Mouse (Mus musculus) bone marrow macrophage, adult 2 months (primary cell): ENCODE results near the gene Dgka. TPM values are rescaled to one million over a fixed set of nuclear protein-coding genes. Genes with fewer than 3 reads are reported as not detected.

ENCODE experiments used
- H3K27ac ChIP-seq: 2 replicates; pipeline ENCODE4 v1.5.1; 2012; ENCODE audit warnings: low read depth, low read length; ENCODE audit not compliant: insufficient read depth
- H3K4me1 ChIP-seq: 2 replicates; pipeline ENCODE4 v1.6.1; 2012; ENCODE audit warnings: low read length; ENCODE audit not compliant: control insufficient read depth, insufficient read depth
- H3K4me3 ChIP-seq: 2 replicates; pipeline ENCODE4 v1.5.1; 2012; ENCODE audit warnings: mild to moderate bottlenecking, low read length, moderate library complexity; ENCODE audit not compliant: insufficient read depth
- CTCF ChIP-seq: IDR thresholded peaks from 2 replicates; pipeline ENCODE4 v1.5.1; 2012; ENCODE audit warnings: low read depth, mild to moderate bottlenecking, low read length, moderate library complexity
- POLR2A ChIP-seq: IDR thresholded peaks from 2 replicates; pipeline ENCODE4 v1.6.1; 2012; ENCODE audit warnings: mild to moderate bottlenecking, low read depth, low read length, borderline replicate concordance
- polyA plus RNA-seq: library from polyadenylated mRNA; stranded (reverse); fragments of >200 nt; gene quantifications from 2 replicates; pipeline ENCODE4 v1.2.4, GENCODE M21; 2012; ENCODE audit not compliant: missing spikeins, insufficient read depth, insufficient read length

Gene Dgka
- polyA plus RNA-seq, 1 experiment, result 29.6 TPM

DNA sequence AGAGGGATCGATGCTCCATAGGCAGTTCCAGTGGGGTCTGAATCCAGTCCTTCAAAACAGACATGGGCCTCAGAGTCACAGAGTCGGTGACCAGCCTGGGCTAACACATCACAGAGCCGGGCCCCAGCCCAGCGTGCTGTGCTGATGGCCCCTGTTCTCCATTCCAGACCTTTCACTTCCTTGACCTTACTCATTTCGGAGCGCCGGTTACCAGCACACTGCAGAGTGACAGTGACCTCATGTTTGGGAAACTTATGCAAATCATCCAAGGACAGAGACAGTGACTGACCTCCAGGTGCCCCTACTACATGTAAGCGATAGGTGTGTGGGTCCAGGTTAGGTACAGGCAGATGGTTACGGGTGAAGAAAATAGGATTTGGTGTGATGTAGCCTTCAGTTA lies 73.5 kb downstream of the Dgka start:
- no peak overlapping the region for H3K4me3 ChIP-seq
- H3K4me1 ChIP-seq, result peaks cover 4% of the 10 kb centered on the region
- no peak for TF ChIP-seq POLR2A
- no peak for TF ChIP-seq CTCF
- H3K27ac ChIP-seq, result no peak overlapping the region

Other genes with a start within 250 kb of the Dgka start
- gene Myl6b, start 246.2 kb downstream of the Dgka start, polyA plus RNA-seq, result 2.5 and 3.9 TPM in 2 replicates
- gene Esyt1, start 219.0 kb downstream of the Dgka start, polyA plus RNA-seq, result 179 and 197 TPM in 2 replicates
- 9.6 and 15.4 TPM in 2 replicates for gene Zc3h10, start 197.1 kb downstream of the Dgka start, polyA plus RNA-seq
- 2,460 and 2,819 TPM in 2 replicates for gene Rpl41, start 195.6 kb downstream of the Dgka start, polyA plus RNA-seq
- gene Pa2g4, start 178.9 kb downstream of the Dgka start, polyA plus RNA-seq, result 70.1 and 76.0 TPM in 2 replicates
- 2.2 and 2.6 TPM in 2 replicates for gene Erbb3, start 155.2 kb downstream of the Dgka start, polyA plus RNA-seq
- 886 and 996 TPM in 2 replicates for gene Rps26, start 118.1 kb downstream of the Dgka start, polyA plus RNA-seq
- not detected in 2 replicates for gene Ikzf4, start 98.9 kb downstream of the Dgka start, polyA plus RNA-seq
- 6.3 and 7.2 TPM in 2 replicates for gene Suox, start 70.8 kb downstream of the Dgka start, polyA plus RNA-seq
- gene Rab5b, start 48.6 kb downstream of the Dgka start, polyA plus RNA-seq, result 123 and 131 TPM in 2 replicates
- gene Pmel, start 40.7 kb downstream of the Dgka start, polyA plus RNA-seq, result 0.37 and 0.67 TPM in 2 replicates
- 47.0 and 53.0 TPM in 2 replicates for gene Cdk2, start 39.8 kb downstream of the Dgka start, polyA plus RNA-seq
- gene Pym1, start 3.0 kb upstream of the Dgka start, polyA plus RNA-seq, result 26.1 and 33.8 TPM in 2 replicates
- 26.8 and 28.3 TPM in 2 replicates for gene Mmp19, start 46.1 kb upstream of the Dgka start, polyA plus RNA-seq
- gene Dnajc14, start 59.2 kb upstream of the Dgka start, polyA plus RNA-seq, result 65.2 and 65.7 TPM in 2 replicates
- 14.3 and 18.0 TPM in 2 replicates for gene Tmem198b, start 59.5 kb upstream of the Dgka start, polyA plus RNA-seq
- gene Sarnp, start 72.5 kb upstream of the Dgka start, polyA plus RNA-seq, result 62.2 and 81.9 TPM in 2 replicates
- gene Ormdl2, start 76.8 kb upstream of the Dgka start, polyA plus RNA-seq, result 78.1 and 83.5 TPM in 2 replicates
- not detected in 2 replicates for gene Gdf11, start 146.9 kb upstream of the Dgka start, polyA plus RNA-seq
- gene Cd63, start 156.1 kb upstream of the Dgka start, polyA plus RNA-seq, result 751 and 791 TPM in 2 replicates
- 4.6 and 7.5 TPM in 2 replicates for gene Rdh5, start 178.0 kb upstream of the Dgka start, polyA plus RNA-seq
- gene Bloc1s1, start 179.2 kb upstream of the Dgka start, polyA plus RNA-seq, result 125 TPM in 2 replicates
- 0.17 TPM in 1 of 2 replicates, not detected in the other for gene Itga7, start 189.0 kb upstream of the Dgka start, polyA plus RNA-seq
- not detected in 2 replicates for gene Mettl7b, start 216.1 kb upstream of the Dgka start, polyA plus RNA-seq
- gene Olfr9, start 244.6 kb upstream of the Dgka start, polyA plus RNA-seq, result not detected in 2 replicates